Mouse (Mus musculus): ENCODE measurements around the gene Acadsb. TPM values are rescaled to one million over a fixed set of nuclear protein-coding genes. Genes with fewer than 3 reads are reported as not detected.
"Not testable (repeated sequence)": the region's sequence is repeated elsewhere in the genome, so short reads cannot be mapped to it uniquely, and the experiment has no call there.

Gene Acadsb
- polyA plus RNA-seq, 1 experiment = 109 TPM

GRCm38 (mm10) chr7:131409321-131409987, 947 bp upstream of the Acadsb start:
- H3K4me1 ChIP-seq (ENCODE audit: control insufficient read depth, insufficient read depth, low read length) = no peaks in the 10 kb centered on the region
- H3K4me3 ChIP-seq (ENCODE audit: insufficient read depth, low read length) = peak overlapping the region; percentile 82
- peak overlapping the region; percentile 12; the same call in 1 of the 2 replicates for H3K27ac ChIP-seq (ENCODE audit: insufficient read depth, low read length)
- TF ChIP-seq POLR2A (IDR thresholded peaks at IDR 0.05; ENCODE audit: low read depth, low read length) (no peak), CTCF (IDR thresholded peaks at IDR 0.05; ENCODE audit: borderline replicate concordance, insufficient read depth, low read length) (no peak)

GRCm38 (mm10) chr7:131409988-131410385, 414 bp upstream of the Acadsb start:
- peak overlapping the region; percentile 82 for H3K4me3 ChIP-seq (ENCODE audit: insufficient read depth, low read length)
- no peaks in the 10 kb centered on the region for H3K4me1 ChIP-seq (ENCODE audit: control insufficient read depth, insufficient read depth, low read length)
- no peak for TF ChIP-seq POLR2A (IDR thresholded peaks at IDR 0.05; ENCODE audit: low read depth, low read length)
- no peak for TF ChIP-seq CTCF (IDR thresholded peaks at IDR 0.05; ENCODE audit: borderline replicate concordance, insufficient read depth, low read length)
- H3K27ac ChIP-seq (ENCODE audit: insufficient read depth, low read length) = 0 out of 2 replicates have a peak overlapping the region, but pooled peaks have one; percentile 16

DNA sequence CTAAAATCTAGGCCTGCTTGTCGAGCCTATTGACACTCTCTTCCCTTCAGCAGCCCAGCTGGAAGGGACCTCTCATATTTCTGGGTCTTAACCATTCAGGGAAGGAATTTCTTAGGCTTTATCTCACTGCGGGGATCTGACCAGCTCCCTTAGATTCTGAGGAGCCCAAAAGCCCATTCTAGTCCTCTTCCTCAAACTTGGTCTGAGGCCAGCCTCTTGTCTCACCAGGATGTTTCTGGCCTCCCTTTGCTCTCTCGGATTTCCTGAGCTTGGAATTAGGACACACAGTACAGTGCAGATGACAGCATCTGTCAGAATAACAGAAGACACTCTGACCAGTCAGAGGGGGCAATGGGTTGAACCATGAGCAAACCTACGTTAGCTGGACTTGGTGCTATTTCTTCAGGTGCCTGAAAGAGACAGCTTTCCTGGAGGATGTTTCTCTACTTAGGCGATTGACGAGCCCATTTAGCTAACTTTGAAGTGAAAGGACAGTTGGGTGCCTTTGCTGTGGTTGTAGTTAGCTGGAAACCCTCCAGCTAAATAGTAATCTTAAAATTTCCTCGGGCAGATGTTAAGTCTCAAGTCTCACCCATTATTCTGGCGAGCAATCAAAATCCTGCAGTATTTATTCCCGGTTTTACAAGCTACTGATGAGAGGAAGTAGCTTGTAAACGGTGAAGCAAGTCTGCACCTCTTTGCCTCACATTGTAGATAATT, 980 bp downstream of the Acadsb start:
- Histone ChIP-seq H3K4me1 (ENCODE audit: control insufficient read depth, insufficient read depth, low read length) (no peaks in the 10 kb centered on the region), H3K27ac (ENCODE audit: insufficient read depth, low read length) (no peak overlapping the region), H3K4me3 (ENCODE audit: insufficient read depth, low read length) (peak overlapping the region; percentile 88)
- TF ChIP-seq POLR2A (IDR thresholded peaks at IDR 0.05; ENCODE audit: low read depth, low read length) (no peak), CTCF (IDR thresholded peaks at IDR 0.05; ENCODE audit: borderline replicate concordance, insufficient read depth, low read length) (no peak)

GRCm38 (mm10) chr7:131411941-131412270, 1.5 kb downstream of the Acadsb start:
- Histone ChIP-seq H3K27ac (ENCODE audit: insufficient read depth, low read length) (no peak overlapping the region), H3K4me3 (ENCODE audit: insufficient read depth, low read length) (no peak overlapping the region; the same call in 1 of the 2 replicates), H3K4me1 (ENCODE audit: control insufficient read depth, insufficient read depth, low read length) (no peaks in the 10 kb centered on the region)
- TF ChIP-seq CTCF (IDR thresholded peaks at IDR 0.05; ENCODE audit: borderline replicate concordance, insufficient read depth, low read length) (no peak), POLR2A (IDR thresholded peaks at IDR 0.05; ENCODE audit: low read depth, low read length) (no peak)

DNA sequence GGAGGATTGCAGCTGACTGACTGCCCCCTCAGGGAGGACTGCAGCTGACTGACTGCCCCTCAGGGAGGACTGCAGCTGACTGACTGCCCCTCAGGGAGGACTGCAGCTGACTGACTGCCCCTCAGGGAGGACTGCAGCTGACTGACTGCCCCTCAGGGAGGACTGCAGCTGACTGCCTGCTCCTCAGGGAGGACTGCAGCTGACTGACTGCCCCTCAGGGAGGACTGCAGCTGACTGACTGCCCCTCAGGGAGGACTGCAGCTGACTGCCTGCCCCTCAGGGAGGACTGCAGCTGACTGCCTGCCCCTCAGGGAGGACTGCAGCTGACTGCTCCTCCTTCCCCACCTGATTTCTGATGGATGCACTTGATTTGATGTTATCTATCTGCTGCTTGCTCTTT, 6.3 kb downstream of the Acadsb start:
- not testable (repeated sequence) for H3K27ac ChIP-seq (ENCODE audit: insufficient read depth, low read length); H3K4me3 ChIP-seq (ENCODE audit: insufficient read depth, low read length)

DNA sequence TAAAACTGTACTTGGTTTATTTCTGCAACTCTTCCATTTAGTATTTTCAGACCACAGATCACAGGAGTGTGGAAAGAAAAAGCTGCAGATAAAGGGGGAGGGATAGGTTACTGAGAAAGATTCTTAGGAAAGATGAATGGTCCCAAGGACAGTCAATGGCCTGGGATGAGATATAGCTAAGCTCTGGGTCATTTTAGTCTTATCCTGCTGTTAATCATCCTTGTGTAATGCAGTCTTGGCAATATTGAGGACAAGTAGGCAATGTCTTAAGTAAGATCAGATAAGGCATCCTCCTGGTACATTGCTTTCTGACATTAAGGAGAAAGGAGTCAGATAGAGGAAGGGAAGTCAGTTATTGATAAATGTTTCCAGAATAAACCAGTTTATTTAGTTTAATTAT, 7.2 kb downstream of the Acadsb start:
- H3K27ac ChIP-seq (ENCODE audit: insufficient read depth, low read length) = no peak overlapping the region
- no peak for TF ChIP-seq POLR2A (IDR thresholded peaks at IDR 0.05; ENCODE audit: low read depth, low read length)
- TF ChIP-seq CTCF (IDR thresholded peaks at IDR 0.05; ENCODE audit: borderline replicate concordance, insufficient read depth, low read length) = no peak
- H3K4me3 ChIP-seq (ENCODE audit: insufficient read depth, low read length) = no peak overlapping the region
- no peaks in the 10 kb centered on the region for H3K4me1 ChIP-seq (ENCODE audit: control insufficient read depth, insufficient read depth, low read length)

More for the DNA sequence above, 6.3 kb downstream of the Acadsb start:
- not testable (repeated sequence) for H3K4me1 ChIP-seq (ENCODE audit: control insufficient read depth, insufficient read depth, low read length)

GRCm38 (mm10) chr7:131424912-131425311, 14.5 kb downstream of the Acadsb start:
- H3K4me1 ChIP-seq (ENCODE audit: control insufficient read depth, insufficient read depth, low read length) = no peaks in the 10 kb centered on the region
- no peak overlapping the region for H3K27ac ChIP-seq (ENCODE audit: insufficient read depth, low read length)
- no peak for TF ChIP-seq CTCF (IDR thresholded peaks at IDR 0.05; ENCODE audit: borderline replicate concordance, insufficient read depth, low read length)
- TF ChIP-seq POLR2A (IDR thresholded peaks at IDR 0.05; ENCODE audit: low read depth, low read length) = no peak
- H3K4me3 ChIP-seq (ENCODE audit: insufficient read depth, low read length) = no peak overlapping the region

DNA sequence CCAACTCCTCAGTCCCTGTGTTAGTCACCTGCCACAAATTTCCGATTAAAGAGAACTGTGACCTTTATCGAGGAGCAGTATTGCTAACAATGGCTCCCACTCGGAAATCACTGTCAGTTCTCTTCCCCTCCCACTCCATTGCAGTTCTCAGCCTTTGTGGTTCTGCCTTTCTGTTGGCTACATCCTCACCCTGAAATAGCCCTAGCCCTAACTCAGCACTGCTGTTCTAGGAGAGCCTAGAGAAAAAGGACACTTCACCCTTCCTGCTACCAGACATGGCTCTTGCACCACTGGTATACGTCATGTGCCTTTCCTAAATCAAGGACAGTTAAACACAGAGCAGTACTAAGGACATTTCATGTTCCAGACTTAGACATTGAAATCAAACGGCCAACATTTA, 16.9 kb downstream of the Acadsb start:
- no peak overlapping the region for H3K4me3 ChIP-seq (ENCODE audit: insufficient read depth, low read length)
- TF ChIP-seq POLR2A (IDR thresholded peaks at IDR 0.05; ENCODE audit: low read depth, low read length) = no peak
- no peak for TF ChIP-seq CTCF (IDR thresholded peaks at IDR 0.05; ENCODE audit: borderline replicate concordance, insufficient read depth, low read length)
- no peak overlapping the region for H3K27ac ChIP-seq (ENCODE audit: insufficient read depth, low read length)
- H3K4me1 ChIP-seq (ENCODE audit: control insufficient read depth, insufficient read depth, low read length) = no peaks in the 10 kb centered on the region

- no peaks in the 10 kb centered on the region for H3K4me1 ChIP-seq (ENCODE audit: control insufficient read depth, insufficient read depth, low read length)
- H3K27ac ChIP-seq (ENCODE audit: insufficient read depth, low read length) = no peak overlapping the region
- TF ChIP-seq POLR2A (IDR thresholded peaks at IDR 0.05; ENCODE audit: low read depth, low read length) (no peak), CTCF (IDR thresholded peaks at IDR 0.05; ENCODE audit: borderline replicate concordance, insufficient read depth, low read length) (no peak)
- no peak overlapping the region for H3K4me3 ChIP-seq (ENCODE audit: insufficient read depth, low read length)
These were observed 21.8 kb downstream of the Acadsb start for GRCm38 (mm10) chr7:131432244-131432643.

- Histone ChIP-seq H3K4me1 (ENCODE audit: control insufficient read depth, insufficient read depth, low read length) (no peaks in the 10 kb centered on the region), H3K27ac (ENCODE audit: insufficient read depth, low read length) (no peak overlapping the region), H3K4me3 (ENCODE audit: insufficient read depth, low read length) (no peak overlapping the region)
- no peak for TF ChIP-seq CTCF (IDR thresholded peaks at IDR 0.05; ENCODE audit: borderline replicate concordance, insufficient read depth, low read length)
- no peak for TF ChIP-seq POLR2A (IDR thresholded peaks at IDR 0.05; ENCODE audit: low read depth, low read length)
These were observed 23.9 kb downstream of the Acadsb start for GRCm38 (mm10) chr7:131434276-131434675.
